Mouse (Mus musculus) stomach, embryonic 16.5 days (tissue): ENCODE data around the gene Klrc3. TPM values are rescaled to one million over a fixed set of nuclear protein-coding genes. Genes with fewer than 3 reads are reported as not detected.

Experiments used
- ATAC-seq: fragments of 200-750 bp; cut with Nextera tagmentation; 2 replicates; pipeline ENCODE4 v1.8.0; 2017; ENCODE audit warnings: moderate number of reproducible peaks, moderate TSS enrichment; ENCODE audit not compliant: insufficient read depth, low FRiP score
- H3K27ac ChIP-seq: fragments of 300-500 bp; sonication (generic); 2 replicates; pipeline ENCODE4 v1.5.1; 2014; ENCODE audit warnings: low read length
- H3K27me3 ChIP-seq: fragments of 300-500 bp; sonication (generic); 2 replicates; pipeline ENCODE4 v1.6.1; 2014; ENCODE audit warnings: low read length, control low read depth, mixed read lengths; ENCODE audit not compliant: control insufficient read depth, insufficient read depth
- H3K36me3 ChIP-seq: fragments of 300-500 bp; sonication (generic); 2 replicates; pipeline ENCODE4 v1.6.1; 2014; ENCODE audit warnings: low read length; ENCODE audit not compliant: control insufficient read depth, insufficient read depth
- H3K4me1 ChIP-seq: fragments of 300-500 bp; sonication (generic); 2 replicates; pipeline ENCODE4 v1.6.1; 2014; ENCODE audit warnings: low read length, control low read depth, mixed read lengths; ENCODE audit not compliant: control insufficient read depth, insufficient read depth
- H3K4me2 ChIP-seq: fragments of 300-500 bp; sonication (generic); 2 replicates; pipeline ENCODE4 v1.6.1; 2014; ENCODE audit warnings: low read depth, low read length, mixed read lengths
- H3K4me3 ChIP-seq: fragments of 300-500 bp; sonication (generic); replicated peaks from 2 replicates; pipeline ENCODE4 v1.5.1; 2014; ENCODE audit warnings: mild to moderate bottlenecking, low read length
- H3K9ac ChIP-seq: fragments of 300-500 bp; sonication (generic); 2 replicates; pipeline ENCODE4 v1.6.1; 2014; ENCODE audit warnings: low read length
- H3K9me3 ChIP-seq: fragments of 300-500 bp; sonication (generic); replicated peaks from 2 replicates; pipeline ENCODE4 v1.6.1; 2016; ENCODE audit warnings: low read length, control low read depth; ENCODE audit not compliant: control insufficient read depth
- WGBS: fragments of 180-500 bp; shearing (Covaris S2); extraction: QIAGEN DNeasy Blood & Tissue Kit; methylation state at CpG from one replicate; pipeline ENCODE4 v1.1.7; 2014; 5-methylcytosine and 5-hydroxymethylcytosine counted together
- microRNA-seq: library from miRNA; unstranded; fragments of <30 nt; microRNA quantifications from one replicate; pipeline ENCODE4, GENCODE M21; 2016
- polyA plus RNA-seq: library from polyadenylated mRNA; unstranded; fragments of >200 nt; fragmentation: Nextera tagmentation; extraction: Ambion mirVana; gene quantifications from 2 replicates; pipeline ENCODE4 v1.2.1, GENCODE M21; 2015

Gene Klrc3
- polyA plus RNA-seq, 1 experiment from 2014 or later: not detected

GRCm38 (mm10) chr6:129591508-129591907, 51.6 kb downstream of the Klrc3 start, which contains the start of gene Klrd1:
Gene Klrd1, plus strand, starts transcription at chr6:129591782.
- 74% methylated on average over 3 of the region's 3 CpGs for WGBS
- no peak for ATAC-seq
- no peaks in the 10 kb centered on the region for H3K27me3 ChIP-seq

More at GRCm38 (mm10) chr6:129591508-129591907, 51.6 kb downstream of the Klrc3 start, which contains the start of gene Klrd1:
- Histone ChIP-seq H3K4me1 (no peaks in the 10 kb centered on the region), H3K9ac (no peak within 1 kb of the TSS), H3K27ac (no peak within 1 kb of the TSS), H3K36me3 (no peaks in the 10 kb centered on the region), H3K4me3 (no peak within 1 kb of the TSS), H3K4me2 (no peak within 1 kb of the TSS), H3K9me3 (no peaks in the 10 kb centered on the region)

Small RNA genes lying within 50 kb of the gene (microRNA-seq; reads per million reads assigned to microRNA genes)
- gene Mir680-1: not detected

Other genes with a start within 250 kb of the Klrc3 start
- 1.7 and 1.8 TPM in 2 replicates for gene Clec1b, start 246.0 kb downstream of the Klrc3 start, polyA plus RNA-seq
- 0.34 and 0.43 TPM in 2 replicates for gene Clec9a, start 234.5 kb downstream of the Klrc3 start, polyA plus RNA-seq
- 3.3 and 3.6 TPM in 2 replicates for gene Clec1a, start 191.3 kb downstream of the Klrc3 start, polyA plus RNA-seq
- 0.07 and 0.15 TPM in 2 replicates for gene Olr1, start 136.2 kb downstream of the Klrc3 start, polyA plus RNA-seq
- gene Tmem52b, start 130.8 kb downstream of the Klrc3 start, polyA plus RNA-seq: not detected in 2 replicates
- 42.8 and 44.6 TPM in 2 replicates for gene Gabarapl1, start 110.2 kb downstream of the Klrc3 start, polyA plus RNA-seq
- not detected in 2 replicates for gene Klre1, start 65.4 kb downstream of the Klrc3 start, polyA plus RNA-seq
- 0.76 and 1.1 TPM in 2 replicates for gene Klrd1, start 51.6 kb downstream of the Klrc3 start, polyA plus RNA-seq
- 0.14 and 0.45 TPM in 2 replicates for gene Klrk1, start 19.5 kb downstream of the Klrc3 start, polyA plus RNA-seq
- not detected in 2 replicates for gene Klrc2, start 17.4 kb upstream of the Klrc3 start, polyA plus RNA-seq
- 0.10 and 0.15 TPM in 2 replicates for gene Klrc1, start 35.6 kb upstream of the Klrc3 start, polyA plus RNA-seq
- not detected in 2 replicates for gene Klri1, start 73.8 kb upstream of the Klrc3 start, polyA plus RNA-seq
- gene Klri2, start 97.1 kb upstream of the Klrc3 start, polyA plus RNA-seq: 0.08 TPM in 1 of 2 replicates, not detected in the other
- gene Gm156, start 140.9 kb upstream of the Klrc3 start, polyA plus RNA-seq: not detected in 2 replicates
- not detected in 2 replicates for gene Gm17631, start 219.3 kb upstream of the Klrc3 start, polyA plus RNA-seq
- 0.22 and 0.26 TPM in 2 replicates for gene Klra17, start 233.3 kb upstream of the Klrc3 start, polyA plus RNA-seq